Mouse (Mus musculus) E14TG2a.4 (cell line): ENCODE measurements at regions not wholly inside any gene's neighbourhood (a gene's known extent, or its start where the extent isn't known, plus 50 kb on each side); places are given as distances from the start of the nearest gene placed in this dataset.

Experiments used
- H3K27me3 ChIP-seq: 2 replicates; pipeline ENCODE4 v1.6.1; 2014; ENCODE audit warnings: low read length, control low read depth; ENCODE audit not compliant: insufficient read depth
- H3K36me3 ChIP-seq: 2 replicates; pipeline ENCODE4 v1.6.1; 2014; ENCODE audit warnings: low read length, control low read depth; ENCODE audit not compliant: insufficient read depth
- H3K4me1 ChIP-seq: replicated peaks from 2 replicates; pipeline ENCODE4 v1.6.1; 2014; ENCODE audit warnings: low read depth, low read length, control low read depth
- H3K4me3 ChIP-seq: replicated peaks from 2 replicates; pipeline ENCODE4 v1.5.1; 2014; ENCODE audit warnings: mild to moderate bottlenecking, low read length
- H3K9me3 ChIP-seq: 2 replicates; pipeline ENCODE4 v1.6.1; 2014; ENCODE audit warnings: low read length, control low read depth
- CTCF ChIP-seq: conservative IDR thresholded peaks from 2 replicates; pipeline ENCODE4 v1.5.1; 2014; ENCODE audit warnings: low read length
- NANOG ChIP-seq: IDR thresholded peaks from 2 replicates; pipeline ENCODE4 v1.6.1; 2014; ENCODE audit warnings: borderline replicate concordance, low read length, mixed read lengths
- POU5F1 ChIP-seq: IDR thresholded peaks from 2 replicates; pipeline ENCODE4 v1.6.1; 2014; ENCODE audit warnings: low read length, borderline replicate concordance

DNA sequence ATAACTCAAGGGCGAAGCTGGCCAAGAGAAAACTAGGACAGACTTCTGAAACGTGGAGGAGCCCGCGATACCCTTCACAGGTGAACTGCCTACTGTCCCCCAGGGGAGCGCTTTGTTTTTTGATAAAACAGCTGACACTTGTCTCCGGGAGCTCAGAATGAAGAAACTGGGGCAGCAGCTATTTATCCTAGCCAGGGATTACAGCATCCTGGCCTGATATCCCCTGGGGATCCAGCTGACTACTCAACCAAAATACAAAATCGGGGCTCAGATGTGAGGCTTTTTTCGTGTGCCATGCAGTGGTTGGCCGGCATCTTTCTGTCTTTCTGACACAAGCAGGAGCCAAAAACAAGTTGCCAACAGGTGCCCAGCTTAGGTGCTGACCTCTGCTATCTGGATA is 52.0 kb upstream of the A430005L14Rik start:
- Histone ChIP-seq H3K9me3 (peaks cover 6% of the 10 kb centered on the region), H3K4me3 (no peak overlapping the region), H3K36me3 (no peaks in the 10 kb centered on the region), H3K4me1 (no peaks in the 10 kb centered on the region), H3K27me3 (peaks cover 47% of the 10 kb centered on the region)
- TF ChIP-seq CTCF = no peak
- no peak for TF ChIP-seq POU5F1
- TF ChIP-seq NANOG = no peak

DNA sequence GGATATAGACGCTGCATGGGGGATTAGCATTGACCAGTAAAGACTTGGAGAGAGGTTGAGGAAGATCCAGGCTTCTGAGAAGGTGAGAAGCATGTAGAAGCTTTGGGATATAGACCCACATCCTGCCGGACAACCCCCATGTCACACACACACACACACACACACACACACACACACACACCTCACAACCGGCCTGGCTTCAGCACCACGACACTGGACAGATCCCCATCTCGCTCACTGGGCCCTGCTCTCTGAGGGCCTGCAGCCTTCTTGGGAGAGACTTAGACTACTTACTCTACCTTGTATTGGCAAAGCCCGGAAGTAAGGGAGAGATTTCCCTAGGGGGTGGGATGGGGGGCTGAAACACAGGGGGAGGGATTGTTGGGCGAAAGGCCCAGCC is 51.5 kb upstream of the A430005L14Rik start:
- no peaks in the 10 kb centered on the region for H3K36me3 ChIP-seq
- no peak for TF ChIP-seq CTCF
- TF ChIP-seq NANOG = no peak
- no peak for TF ChIP-seq POU5F1
- peaks cover 6% of the 10 kb centered on the region for H3K9me3 ChIP-seq
- peaks cover 44% of the 10 kb centered on the region for H3K27me3 ChIP-seq
- H3K4me1 ChIP-seq = no peaks in the 10 kb centered on the region
- no peak overlapping the region for H3K4me3 ChIP-seq
